Mouse (Mus musculus): ENCODE results near the gene Fabp7. TPM values are rescaled to one million over a fixed set of nuclear protein-coding genes. Genes with fewer than 3 reads are reported as not detected.

The Fabp7 gene
- polyA plus RNA-seq (2014; fragmentation: Nextera tagmentation; extraction: Ambion mirVana): 1,508 and 1,932 TPM in 2 replicates

DNA sequence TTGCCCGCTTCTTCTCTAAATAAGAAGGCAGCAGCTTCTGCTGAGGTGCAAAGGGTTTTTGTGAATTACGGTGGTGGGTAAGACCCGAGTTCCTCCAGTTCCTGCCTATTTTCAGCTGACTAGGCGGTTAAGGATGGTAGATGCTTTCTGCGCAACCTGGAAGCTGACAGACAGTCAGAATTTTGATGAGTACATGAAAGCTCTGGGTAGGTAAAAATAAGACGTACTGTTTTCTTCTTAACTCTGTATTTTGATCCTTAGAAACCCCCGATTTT, at the start of gene Fabp7:
Gene Fabp7 (plus strand): TSS at position 6 of the 275 bp plus-strand sequence.
- Histone ChIP-seq H3K27ac (replicated peaks; ENCODE audit: low read depth, low read length) (peak within 1 kb of the TSS; percentile 83), H3K9ac (replicated peaks; ENCODE audit: low read length) (peak within 1 kb of the TSS; percentile 45), H3K27me3 (ENCODE audit: control insufficient read depth, insufficient read depth, low read length) (no peaks in the 10 kb centered on the region), H3K4me1 (ENCODE audit: control insufficient read depth, insufficient read depth, low read length) (peaks cover 20% of the 10 kb centered on the region; the same call in 1 of the 2 replicates), H3K9me3 (ENCODE audit: control insufficient read depth, low read length) (no peaks in the 10 kb centered on the region), H3K4me3 (replicated peaks; ENCODE audit: low read depth, low read length) (peak within 1 kb of the TSS; percentile 33), H3K36me3 (ENCODE audit: control insufficient read depth, insufficient read depth, low read length) (no peaks in the 10 kb centered on the region), H3K4me2 (ENCODE audit: low read length) (peak within 1 kb of the TSS; percentile 53)
- DNase-seq (no peak), ATAC-seq (ENCODE audit: low FRiP score, low TSS enrichment) (no peak; the same call in 1 of the 2 replicates)
- WGBS: 2% methylated on average over 7 of the region's 7 CpGs

DNA sequence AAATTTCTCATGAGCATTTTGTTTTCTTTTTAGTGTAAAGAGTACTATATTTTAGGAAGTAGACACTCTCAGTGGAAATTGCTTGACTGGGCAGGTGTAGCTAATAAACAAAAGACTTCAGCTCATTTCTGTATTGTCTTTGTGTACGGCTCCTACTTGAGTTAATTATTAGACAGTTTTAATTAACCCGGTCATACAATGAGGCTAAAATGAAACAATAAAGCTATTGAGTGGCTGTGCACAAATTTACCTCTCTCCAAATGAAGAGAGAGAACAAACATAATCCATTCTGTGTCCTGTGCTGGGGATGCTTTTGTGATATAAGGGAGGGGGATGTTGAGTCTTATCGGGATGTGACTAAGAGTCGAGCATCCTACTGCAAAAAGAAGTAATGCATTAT, 43.9 kb upstream of the Fabp7 start:
- no peak for ATAC-seq (ENCODE audit: low FRiP score, low TSS enrichment)
- DNase-seq: no peak
- H3K4me2 ChIP-seq (ENCODE audit: low read length): no peak overlapping the region
- no peaks in the 10 kb centered on the region for H3K36me3 ChIP-seq (ENCODE audit: control insufficient read depth, insufficient read depth, low read length)
- 81% methylated on average over 4 of the region's 4 CpGs for WGBS
- H3K4me3 ChIP-seq (replicated peaks; ENCODE audit: low read depth, low read length): no peak overlapping the region
- H3K27ac ChIP-seq (replicated peaks; ENCODE audit: low read depth, low read length): no peak overlapping the region
- no peaks in the 10 kb centered on the region for H3K4me1 ChIP-seq (ENCODE audit: control insufficient read depth, insufficient read depth, low read length)
- no peaks in the 10 kb centered on the region for H3K9me3 ChIP-seq (ENCODE audit: control insufficient read depth, low read length)
- no peak overlapping the region for H3K9ac ChIP-seq (replicated peaks; ENCODE audit: low read length)
- H3K27me3 ChIP-seq (ENCODE audit: control insufficient read depth, insufficient read depth, low read length): no peaks in the 10 kb centered on the region

GRCm38 (mm10) chr10:57741351-57741750, 43.3 kb upstream of the Fabp7 start:
- no peak overlapping the region for H3K9ac ChIP-seq (replicated peaks; ENCODE audit: low read length)
- ATAC-seq (ENCODE audit: low FRiP score, low TSS enrichment) (no peak), DNase-seq (no peak)
- no peak overlapping the region for H3K4me2 ChIP-seq (ENCODE audit: low read length)
- no peaks in the 10 kb centered on the region for H3K27me3 ChIP-seq (ENCODE audit: control insufficient read depth, insufficient read depth, low read length)
- H3K4me1 ChIP-seq (ENCODE audit: control insufficient read depth, insufficient read depth, low read length): no peaks in the 10 kb centered on the region
- no peak overlapping the region for H3K27ac ChIP-seq (replicated peaks; ENCODE audit: low read depth, low read length)
- WGBS: 55% methylated on average over 2 of the region's 2 CpGs
- H3K4me3 ChIP-seq (replicated peaks; ENCODE audit: low read depth, low read length): no peak overlapping the region
- H3K36me3 ChIP-seq (ENCODE audit: control insufficient read depth, insufficient read depth, low read length): no peaks in the 10 kb centered on the region
- no peaks in the 10 kb centered on the region for H3K9me3 ChIP-seq (ENCODE audit: control insufficient read depth, low read length)

GRCm38 (mm10) chr10:57743045-57743444, 41.6 kb upstream of the Fabp7 start:
- no peaks in the 10 kb centered on the region for H3K9me3 ChIP-seq (ENCODE audit: control insufficient read depth, low read length)
- no peaks in the 10 kb centered on the region for H3K36me3 ChIP-seq (ENCODE audit: control insufficient read depth, insufficient read depth, low read length)
- WGBS: 67% methylated on average over 7 of the region's 7 CpGs
- no peak overlapping the region for H3K27ac ChIP-seq (replicated peaks; ENCODE audit: low read depth, low read length)
- H3K4me1 ChIP-seq (ENCODE audit: control insufficient read depth, insufficient read depth, low read length): no peaks in the 10 kb centered on the region
- H3K9ac ChIP-seq (replicated peaks; ENCODE audit: low read length): no peak overlapping the region
- ATAC-seq (ENCODE audit: low FRiP score, low TSS enrichment) (0 out of 2 replicates have a peak, but pooled peaks have one; percentile 24), DNase-seq (no peak)
- no peaks in the 10 kb centered on the region; the same call in 1 of the 2 replicates for H3K27me3 ChIP-seq (ENCODE audit: control insufficient read depth, insufficient read depth, low read length)
- no peak overlapping the region for H3K4me3 ChIP-seq (replicated peaks; ENCODE audit: low read depth, low read length)
- no peak overlapping the region for H3K4me2 ChIP-seq (ENCODE audit: low read length)

- Histone ChIP-seq H3K36me3 (ENCODE audit: control insufficient read depth, insufficient read depth, low read length) (no peaks in the 10 kb centered on the region), H3K27ac (replicated peaks; ENCODE audit: low read depth, low read length) (no peak overlapping the region), H3K27me3 (ENCODE audit: control insufficient read depth, insufficient read depth, low read length) (no peaks in the 10 kb centered on the region; the same call in 1 of the 2 replicates), H3K4me1 (ENCODE audit: control insufficient read depth, insufficient read depth, low read length) (no peaks in the 10 kb centered on the region), H3K4me2 (ENCODE audit: low read length) (peak overlapping the region; percentile 43), H3K4me3 (replicated peaks; ENCODE audit: low read depth, low read length) (peak overlapping the region; percentile 22), H3K9me3 (ENCODE audit: control insufficient read depth, low read length) (no peaks in the 10 kb centered on the region), H3K9ac (replicated peaks; ENCODE audit: low read length) (no peak overlapping the region)
- ATAC-seq (ENCODE audit: low FRiP score, low TSS enrichment) (peak; percentile 66; the same call in 1 of the 2 replicates), DNase-seq (peak; percentile 91)
- 3% methylated on average over 6 of the region's 6 CpGs for WGBS
Observed at GRCm38 (mm10) chr10:57743606-57744016, 41.1 kb upstream of the Fabp7 start.

GRCm38 (mm10) chr10:57744128-57744765, 40.4 kb upstream of the Fabp7 start:
- Histone ChIP-seq H3K27ac (replicated peaks; ENCODE audit: low read depth, low read length) (no peak overlapping the region), H3K4me3 (replicated peaks; ENCODE audit: low read depth, low read length) (no peak overlapping the region), H3K9ac (replicated peaks; ENCODE audit: low read length) (no peak overlapping the region), H3K4me2 (ENCODE audit: low read length) (no peak overlapping the region), H3K4me1 (ENCODE audit: control insufficient read depth, insufficient read depth, low read length) (no peaks in the 10 kb centered on the region), H3K36me3 (ENCODE audit: control insufficient read depth, insufficient read depth, low read length) (no peaks in the 10 kb centered on the region), H3K9me3 (ENCODE audit: control insufficient read depth, low read length) (no peaks in the 10 kb centered on the region), H3K27me3 (ENCODE audit: control insufficient read depth, insufficient read depth, low read length) (no peaks in the 10 kb centered on the region; the same call in 1 of the 2 replicates)
- WGBS: 13% methylated on average over 2 of the region's 2 CpGs
- DNase-seq: peak; percentile 48
- ATAC-seq (ENCODE audit: low FRiP score, low TSS enrichment): peak; percentile 60

GRCm38 (mm10) chr10:57745452-57745851, 39.2 kb upstream of the Fabp7 start:
- no peak for ATAC-seq (ENCODE audit: low FRiP score, low TSS enrichment)

DNA sequence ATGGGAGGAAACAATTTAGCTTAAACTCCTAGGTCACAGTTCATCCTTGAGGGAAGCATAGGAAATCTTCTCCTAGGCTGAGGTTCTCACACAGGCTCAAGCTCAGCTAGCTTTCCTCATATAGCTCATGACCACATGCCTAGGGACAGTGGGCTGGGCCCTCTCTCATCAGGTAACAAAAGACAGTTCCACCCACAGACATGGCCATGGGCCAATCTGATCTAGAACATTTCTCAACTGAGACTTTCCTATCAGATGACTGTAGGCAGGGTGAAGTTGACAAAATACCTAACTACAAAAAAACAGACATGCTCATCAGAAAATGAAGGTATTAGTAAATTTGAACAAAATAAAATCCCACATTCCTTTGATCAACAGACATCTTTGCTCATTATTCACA, 37.6 kb upstream of the Fabp7 start:
- Histone ChIP-seq H3K36me3 (ENCODE audit: control insufficient read depth, insufficient read depth, low read length) (no peaks in the 10 kb centered on the region), H3K27ac (replicated peaks; ENCODE audit: low read depth, low read length) (no peak overlapping the region), H3K4me2 (ENCODE audit: low read length) (no peak overlapping the region), H3K9ac (replicated peaks; ENCODE audit: low read length) (no peak overlapping the region), H3K9me3 (ENCODE audit: control insufficient read depth, low read length) (no peaks in the 10 kb centered on the region), H3K27me3 (ENCODE audit: control insufficient read depth, insufficient read depth, low read length) (no peaks in the 10 kb centered on the region; the same call in 1 of the 2 replicates), H3K4me1 (ENCODE audit: control insufficient read depth, insufficient read depth, low read length) (no peaks in the 10 kb centered on the region), H3K4me3 (replicated peaks; ENCODE audit: low read depth, low read length) (no peak overlapping the region)
- DNase-seq (no peak), ATAC-seq (ENCODE audit: low FRiP score, low TSS enrichment) (no peak)

More at GRCm38 (mm10) chr10:57745452-57745851, 39.2 kb upstream of the Fabp7 start:
- Histone ChIP-seq H3K4me2 (ENCODE audit: low read length) (no peak overlapping the region), H3K4me1 (ENCODE audit: control insufficient read depth, insufficient read depth, low read length) (no peaks in the 10 kb centered on the region), H3K27me3 (ENCODE audit: control insufficient read depth, insufficient read depth, low read length) (no peaks in the 10 kb centered on the region; the same call in 1 of the 2 replicates), H3K9ac (replicated peaks; ENCODE audit: low read length) (no peak overlapping the region), H3K4me3 (replicated peaks; ENCODE audit: low read depth, low read length) (no peak overlapping the region), H3K27ac (replicated peaks; ENCODE audit: low read depth, low read length) (no peak overlapping the region), H3K9me3 (ENCODE audit: control insufficient read depth, low read length) (no peaks in the 10 kb centered on the region), H3K36me3 (ENCODE audit: control insufficient read depth, insufficient read depth, low read length) (no peaks in the 10 kb centered on the region)
- no peak for DNase-seq

- no peaks in the 10 kb centered on the region for H3K4me1 ChIP-seq (ENCODE audit: control insufficient read depth, insufficient read depth, low read length)
- H3K36me3 ChIP-seq (ENCODE audit: control insufficient read depth, insufficient read depth, low read length): no peaks in the 10 kb centered on the region
- ATAC-seq (ENCODE audit: low FRiP score, low TSS enrichment): no peak
- H3K27ac ChIP-seq (replicated peaks; ENCODE audit: low read depth, low read length): no peak overlapping the region
- no peak overlapping the region for H3K4me2 ChIP-seq (ENCODE audit: low read length)
- no peaks in the 10 kb centered on the region for H3K9me3 ChIP-seq (ENCODE audit: control insufficient read depth, low read length)
- no peak overlapping the region for H3K4me3 ChIP-seq (replicated peaks; ENCODE audit: low read depth, low read length)
- no peak for DNase-seq
- 97% methylated on average over 1 of the region's 1 CpGs for WGBS
- H3K9ac ChIP-seq (replicated peaks; ENCODE audit: low read length): no peak overlapping the region
- no peaks in the 10 kb centered on the region for H3K27me3 ChIP-seq (ENCODE audit: control insufficient read depth, insufficient read depth, low read length)
Observed at GRCm38 (mm10) chr10:57753343-57753742, 31.3 kb upstream of the Fabp7 start.
